Mouse (Mus musculus): ENCODE data around the gene Tmprss5.

Gene Tmprss5

DNA sequence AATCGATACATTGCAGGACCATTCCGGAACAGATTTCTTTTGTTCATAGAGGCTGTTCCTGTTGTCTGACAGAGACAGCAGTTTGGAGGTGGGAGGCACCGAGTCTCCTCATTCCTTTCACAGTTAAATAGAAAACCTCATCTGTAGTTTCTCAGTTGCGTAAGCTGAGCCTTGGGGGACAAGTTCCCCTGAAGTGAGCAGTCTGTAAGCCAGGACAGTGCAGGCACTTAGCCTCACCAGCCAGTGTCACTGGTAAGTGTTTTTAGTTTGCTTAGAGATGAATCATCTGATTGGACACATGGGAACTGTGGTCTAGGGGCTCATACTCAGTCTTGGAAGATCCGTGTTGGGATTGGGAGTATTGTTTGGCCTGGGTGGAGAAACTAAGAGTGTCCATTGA is at the start of gene Tmprss5:
Gene Tmprss5 (plus strand): TSS at position 154 of the 400 bp plus-strand sequence.
- no peak for DNase-seq (ENCODE audit: low spot score in 2 of 2)

DNA sequence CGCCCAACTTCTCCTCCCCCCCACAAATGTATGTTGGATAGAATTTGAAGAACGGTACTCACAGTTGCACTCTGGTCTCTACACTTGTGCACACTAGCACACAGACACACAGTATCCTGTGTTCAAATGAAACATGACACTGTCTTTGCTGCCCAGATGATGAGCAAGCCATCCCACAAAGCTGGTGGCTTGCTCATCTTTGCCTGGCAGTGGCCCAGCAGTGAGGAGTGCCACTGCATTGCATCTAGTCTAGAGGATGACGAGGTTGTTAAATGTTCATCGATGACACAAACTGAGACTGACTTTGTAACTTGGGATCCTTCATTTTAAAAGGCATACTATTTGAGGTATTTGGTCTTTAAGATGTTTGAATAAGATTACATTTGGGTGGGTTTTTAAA is 46.3 kb upstream of the Tmprss5 start:
- DNase-seq (ENCODE audit: low spot score in 2 of 2), result no peak

DNA sequence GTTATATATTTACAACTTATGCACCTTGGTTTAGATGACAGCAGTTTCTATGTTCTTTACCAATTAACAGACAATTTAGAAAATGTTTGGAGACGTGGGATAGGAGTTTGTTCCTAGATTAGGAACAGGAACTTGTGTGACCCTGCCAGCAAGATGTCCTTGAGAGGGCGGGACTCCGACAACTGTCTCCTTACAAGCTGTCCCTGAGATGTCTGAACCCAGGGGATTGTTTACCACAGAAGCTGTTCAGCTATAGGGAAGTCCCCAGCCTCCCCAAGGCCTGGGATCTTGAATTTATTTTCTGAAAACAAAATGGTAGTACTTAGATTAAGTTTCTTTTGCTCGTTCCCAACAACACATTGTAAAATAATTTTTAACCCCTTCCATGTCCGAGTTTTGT is 30.2 kb upstream of the Tmprss5 start:
- no peak for DNase-seq (ENCODE audit: low spot score in 2 of 2)

DNA sequence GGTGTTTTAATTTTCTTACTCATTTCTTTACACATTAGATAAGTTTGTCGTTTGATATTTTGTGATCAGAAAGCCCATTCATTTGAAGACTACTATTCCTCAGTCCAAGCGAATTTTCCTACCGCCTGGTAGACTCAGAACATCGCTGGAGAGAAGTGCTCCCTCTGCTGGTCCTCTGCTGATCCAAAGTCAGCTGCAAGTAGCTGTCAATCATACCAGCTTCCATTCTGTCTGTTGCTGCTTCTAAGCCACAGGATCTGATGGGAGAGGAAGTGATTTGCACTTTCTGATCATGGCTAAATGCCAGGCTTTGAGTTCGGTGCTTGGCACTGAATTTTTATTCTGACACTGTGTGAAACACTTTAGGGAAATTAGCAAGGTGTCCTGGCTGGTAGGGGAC is 29.7 kb upstream of the Tmprss5 start:
- DNase-seq (ENCODE audit: low spot score in 2 of 2), result peak; percentile 31 to 73

DNA sequence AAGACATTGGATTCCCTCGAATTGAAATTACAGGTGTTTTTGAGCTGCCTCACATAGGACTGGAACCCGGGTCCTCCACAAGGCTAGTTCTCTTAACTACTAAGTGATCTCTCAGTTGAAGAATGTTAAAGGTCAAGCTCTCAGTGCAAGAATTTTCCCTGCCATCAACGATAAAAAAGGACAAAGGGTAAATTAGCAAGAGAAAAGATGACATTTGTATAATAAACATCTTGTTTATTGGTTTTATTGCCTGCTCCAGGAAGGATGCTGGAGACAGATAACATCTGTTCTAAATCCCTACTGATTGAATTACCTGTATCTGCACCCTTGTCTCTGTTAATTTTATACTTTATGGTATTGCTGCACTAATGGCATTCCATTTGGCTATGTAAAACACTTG is 27.0 kb upstream of the Tmprss5 start:
- DNase-seq (ENCODE audit: low spot score in 2 of 2), result no peak

DNA sequence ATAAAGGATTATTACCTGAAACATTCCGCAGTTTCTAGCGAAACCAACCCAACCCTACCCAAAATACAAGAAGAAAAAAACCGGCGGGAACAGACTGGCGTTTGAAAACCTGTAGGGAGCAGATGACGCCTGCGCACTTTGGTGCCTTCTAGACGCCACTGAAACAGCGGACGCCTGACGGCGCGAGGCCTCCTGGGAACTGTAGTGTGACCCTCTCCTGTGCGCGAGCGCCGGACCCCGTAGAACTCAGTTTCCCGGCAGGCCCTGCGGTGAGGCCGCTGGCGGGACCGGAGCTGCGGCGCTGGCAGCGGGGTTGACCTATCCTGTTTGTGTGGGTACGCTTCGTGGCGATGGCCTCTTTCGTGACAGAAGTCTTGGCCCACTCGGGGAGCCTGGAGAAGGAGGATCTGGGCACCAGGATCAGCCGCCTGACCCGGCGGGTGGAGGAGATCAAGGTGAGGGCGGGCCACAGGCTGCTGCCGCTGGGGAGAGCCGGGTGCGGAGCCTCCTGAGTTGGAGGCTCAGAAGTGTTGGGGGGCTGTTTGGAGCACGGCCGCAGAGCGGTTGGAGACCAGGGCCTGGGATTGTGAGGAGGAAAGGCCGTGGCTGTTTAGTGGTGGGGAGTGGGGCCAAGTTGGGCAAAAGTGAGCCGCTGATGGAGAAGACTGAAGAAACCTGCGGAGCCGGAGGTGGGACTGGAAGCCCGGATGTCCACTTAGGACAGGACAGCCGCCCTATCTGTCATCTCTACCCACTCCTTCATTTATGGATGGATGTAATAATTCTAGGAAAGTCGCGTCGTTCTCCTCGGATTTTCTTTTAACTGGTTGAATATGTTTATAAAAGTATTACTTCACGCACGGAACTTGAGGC is 25.5 kb upstream of the Tmprss5 start, which contains the start of gene Zw10:
Gene Zw10 (plus strand): TSS at position 281 of the 873 bp plus-strand sequence.
- peak; percentile 90 to 97 for DNase-seq (ENCODE audit: low spot score in 2 of 2)

DNA sequence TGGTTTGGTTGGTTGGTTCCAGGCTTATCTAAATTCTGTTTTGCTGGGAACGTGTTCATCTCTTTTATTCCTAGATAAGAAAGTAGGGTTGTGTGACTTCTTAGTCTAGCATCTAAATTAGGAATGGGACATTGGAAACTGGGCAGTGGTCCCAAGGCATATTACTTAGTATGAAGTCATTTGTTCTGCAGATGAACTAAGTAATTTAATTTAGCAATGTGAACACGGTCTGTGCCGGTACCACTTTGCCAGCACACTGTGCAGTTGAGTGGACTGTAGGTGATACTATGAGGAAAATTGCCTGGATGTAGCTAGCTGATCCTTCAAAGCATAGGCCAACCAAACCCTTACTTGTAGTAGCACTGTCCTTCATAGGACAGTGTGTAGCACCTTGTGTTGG is 4.2 kb upstream of the Tmprss5 start:
- DNase-seq (ENCODE audit: low spot score in 2 of 2), result no peak

DNA sequence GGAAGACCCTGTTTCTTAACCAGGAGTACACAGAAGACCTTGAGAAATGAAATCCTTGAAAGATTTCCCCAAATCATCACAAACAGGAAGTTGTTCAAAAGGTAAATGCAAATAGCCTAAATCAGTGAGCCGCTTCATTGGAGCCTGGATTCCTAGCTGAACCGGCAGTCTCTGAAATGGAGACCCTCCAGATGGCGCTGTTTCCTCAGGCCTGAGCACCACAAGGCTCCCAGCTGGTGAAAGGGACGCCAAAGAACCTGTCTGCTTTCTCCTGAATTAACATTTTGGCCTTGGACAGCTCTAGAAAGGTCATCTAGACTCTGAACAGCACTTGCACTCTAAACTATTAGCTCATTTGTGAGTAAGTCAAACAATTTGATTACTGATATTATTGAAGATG is 501 bp downstream of the Tmprss5 start:
- peak in 1 of 2 experiments; percentile 54 for DNase-seq (ENCODE audit: low spot score in 2 of 2)

DNA sequence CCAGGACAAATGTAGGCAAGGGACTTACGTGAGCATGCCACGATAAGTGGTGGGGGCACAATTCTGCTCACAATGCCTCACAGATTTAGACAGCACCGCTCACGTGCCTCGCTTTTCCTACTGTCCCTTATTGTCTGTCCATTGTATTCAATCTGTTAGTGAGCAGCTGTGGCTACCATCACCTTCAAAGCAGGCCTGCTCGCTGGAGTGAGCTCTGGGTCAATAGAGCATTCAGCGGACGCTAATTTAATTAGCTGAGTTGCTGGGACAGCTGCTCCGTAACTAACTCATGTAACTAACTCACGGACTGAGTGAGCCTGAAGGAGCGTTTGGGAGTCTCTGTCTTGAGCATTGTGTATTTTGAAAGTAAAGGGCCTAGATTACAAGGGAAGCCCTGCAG is 6.3 kb downstream of the Tmprss5 start:
- DNase-seq (ENCODE audit: low spot score in 2 of 2), result no peak

DNA sequence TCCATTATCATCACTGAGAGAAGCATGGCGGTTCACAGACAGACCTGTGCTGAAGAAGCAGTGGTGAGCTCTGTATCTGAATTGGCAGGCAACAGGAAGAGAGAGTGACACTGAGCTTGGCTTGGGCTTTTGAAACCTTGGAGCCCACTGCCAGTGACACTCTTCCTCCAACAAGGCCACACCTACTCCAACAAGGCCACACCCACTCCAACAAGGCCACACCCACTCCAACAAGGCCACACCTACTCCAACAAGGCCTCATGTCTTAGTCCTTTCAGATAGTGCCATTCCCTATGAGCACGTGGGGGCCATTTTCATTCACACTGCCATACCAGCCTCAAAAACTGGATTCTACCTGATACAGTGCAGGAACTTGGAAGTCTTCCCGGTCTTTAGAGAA is 17.8 kb downstream of the Tmprss5 start:
- no peak for DNase-seq (ENCODE audit: low spot score in 2 of 2)

DNA sequence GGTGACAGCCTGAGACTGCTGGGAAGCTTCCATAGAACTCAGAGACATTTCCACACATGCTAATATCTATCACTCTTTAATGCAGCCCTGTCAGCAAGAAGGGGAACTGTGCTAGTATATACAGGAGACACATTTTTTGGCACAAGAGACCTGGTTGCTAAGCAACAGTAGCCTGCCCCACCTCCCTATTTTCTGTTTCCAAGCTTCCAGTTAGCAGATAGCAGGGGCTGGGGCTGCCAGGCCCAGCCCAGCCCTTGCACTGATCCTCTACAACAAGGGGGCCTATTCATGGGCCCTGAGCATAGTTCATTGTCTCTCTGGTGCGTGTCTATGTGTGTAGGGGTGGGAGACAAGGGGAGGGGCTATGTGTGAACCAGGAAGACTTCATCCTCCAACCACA is 21.3 kb downstream of the Tmprss5 start:
- DNase-seq (ENCODE audit: low spot score in 2 of 2), result no peak

DNA sequence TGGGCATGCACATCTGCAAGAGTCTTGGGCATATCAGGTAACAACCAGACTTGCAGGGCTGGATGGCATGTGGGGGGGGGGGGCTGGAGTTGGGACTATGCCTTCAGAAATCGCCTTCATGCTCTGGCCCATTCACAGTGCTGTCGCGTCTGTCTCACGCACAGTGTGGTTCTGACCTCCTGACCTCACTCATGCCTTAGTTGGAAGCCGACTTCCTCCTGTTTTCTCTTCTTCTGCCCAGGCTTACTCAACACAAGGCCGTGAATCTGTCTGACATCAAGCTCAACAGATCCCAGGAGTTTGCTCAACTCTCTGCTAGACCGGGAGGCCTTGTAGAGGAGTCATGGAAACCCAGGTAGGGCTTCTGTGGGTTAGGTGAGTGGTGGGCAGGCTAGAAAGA is 28.0 kb downstream of the Tmprss5 start:
- DNase-seq (ENCODE audit: low spot score in 2 of 2), result no peak

DNA sequence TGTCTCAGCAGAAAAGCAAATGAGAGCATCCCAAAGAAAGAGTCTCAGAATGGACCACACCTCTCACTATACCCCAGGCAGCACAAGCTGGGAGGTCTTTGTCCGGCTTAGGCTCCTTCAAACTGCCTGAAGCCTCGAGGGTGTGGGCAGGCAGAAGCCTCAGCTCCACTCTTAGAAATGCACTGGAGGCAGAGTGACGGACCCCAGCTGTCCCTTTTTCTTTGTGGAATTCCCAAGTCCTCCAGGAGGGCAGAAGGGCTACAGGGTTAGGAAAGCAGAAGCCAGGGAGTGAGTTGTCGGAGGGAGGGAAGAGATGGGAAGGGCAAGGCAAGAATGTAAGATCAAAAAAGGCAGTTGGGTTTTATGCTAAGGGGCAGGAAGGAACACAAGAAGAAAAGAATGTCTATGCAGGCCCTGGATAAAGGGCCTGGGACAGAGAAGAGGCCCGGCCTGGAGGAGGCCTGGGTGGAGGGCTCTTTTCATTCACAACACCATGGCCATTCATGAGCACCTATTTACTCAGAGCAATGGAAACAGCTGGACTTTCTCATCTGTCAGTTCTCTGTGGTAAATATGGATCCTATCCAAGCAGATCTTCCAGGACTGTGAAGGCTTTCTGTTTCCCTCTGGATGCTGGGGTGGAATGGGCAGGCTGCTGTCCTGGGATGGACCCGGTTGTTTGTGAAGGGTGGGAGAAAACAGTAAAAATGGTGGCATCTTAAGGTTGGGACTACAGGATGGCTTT is 29.6 kb downstream of the Tmprss5 start:
- no peak for DNase-seq (ENCODE audit: low spot score in 2 of 2)

DNA sequence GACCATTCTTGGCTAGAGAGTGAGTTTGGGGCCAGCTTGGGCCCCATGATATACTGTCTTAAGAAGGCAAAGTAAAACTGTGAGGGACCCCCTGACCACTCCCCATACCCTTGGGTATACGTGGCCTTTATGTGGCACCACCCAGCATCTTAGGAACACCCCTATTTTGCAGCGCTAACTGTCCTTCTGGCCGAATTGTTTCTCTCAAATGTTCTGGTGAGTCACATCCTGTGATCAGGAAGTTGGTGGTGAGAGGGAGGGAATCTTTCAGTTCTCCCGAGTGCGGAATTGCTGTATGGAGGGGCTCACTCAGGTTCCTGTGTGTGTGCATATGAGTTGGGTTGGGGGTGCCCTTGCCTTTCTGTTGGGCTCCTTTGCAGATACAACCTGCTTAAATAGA is 30.2 kb downstream of the Tmprss5 start:
- no peak for DNase-seq (ENCODE audit: low spot score in 2 of 2)

DNA sequence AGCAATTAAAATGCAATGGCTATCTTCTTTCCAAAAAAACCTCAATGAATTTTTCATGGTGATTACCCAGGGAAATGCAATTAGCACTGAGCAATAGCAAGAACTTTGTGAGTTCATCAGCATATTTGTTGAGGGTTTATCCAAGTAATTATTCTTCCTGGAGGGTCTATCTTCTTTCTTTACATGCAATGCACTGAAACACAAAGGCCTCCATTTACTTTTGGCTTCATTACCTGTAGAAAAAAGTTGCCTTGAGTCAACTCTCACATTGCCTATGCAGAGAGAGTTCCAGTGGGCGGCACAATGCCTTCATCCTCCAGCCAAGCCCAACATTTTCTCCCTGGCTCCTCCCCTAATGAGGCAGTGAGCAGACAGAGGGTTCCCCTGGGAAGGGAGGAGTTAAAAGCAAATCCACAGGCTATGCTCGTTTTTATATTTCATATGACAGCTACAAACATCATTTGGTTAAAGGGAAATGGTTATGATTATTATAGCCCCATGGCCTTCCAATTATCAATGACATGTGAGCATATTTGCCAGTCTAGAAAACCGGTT is 37.3 kb downstream of the Tmprss5 start:
- DNase-seq (ENCODE audit: low spot score in 2 of 2), result no peak

DNA sequence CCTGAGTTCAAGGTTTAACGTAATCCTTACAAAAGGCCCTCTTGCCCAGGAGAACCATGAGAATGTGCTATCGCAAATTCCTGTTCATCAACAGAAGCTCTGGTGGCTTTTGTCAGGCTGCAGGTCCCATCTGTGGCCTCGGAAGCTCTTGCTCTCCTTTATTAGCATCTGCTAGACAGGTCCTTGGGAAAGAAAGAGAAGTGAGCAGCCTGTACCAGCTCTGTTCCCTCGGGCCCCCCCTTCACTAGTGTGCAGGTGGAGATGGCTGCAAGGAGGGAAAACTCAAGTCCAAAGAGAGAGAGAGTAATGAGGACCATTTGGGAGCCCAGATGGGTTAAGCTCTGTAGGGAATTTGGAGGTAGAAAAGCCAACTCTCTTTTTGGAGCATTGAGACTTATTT is 38.7 kb downstream of the Tmprss5 start:
- no peak for DNase-seq (ENCODE audit: low spot score in 2 of 2)

DNA sequence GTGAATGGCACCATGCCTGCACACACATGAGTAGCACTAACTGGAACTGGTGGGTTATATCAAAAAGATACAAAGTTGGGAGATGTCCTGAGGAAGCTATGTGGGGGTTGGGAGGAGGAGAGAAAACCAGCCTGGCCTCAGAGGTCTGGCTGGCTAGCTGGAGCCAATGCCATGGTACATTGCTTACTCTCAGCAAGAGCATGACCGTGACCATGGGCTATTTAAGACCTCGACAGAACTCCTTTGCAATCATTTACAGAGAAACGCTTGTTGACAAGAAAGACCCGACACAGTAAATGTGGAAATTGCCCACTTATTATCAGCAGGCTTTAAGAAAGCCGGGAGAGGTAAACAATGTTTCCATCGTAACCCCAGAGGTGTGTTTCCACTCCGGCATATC is 44.6 kb downstream of the Tmprss5 start:
- no peak for DNase-seq (ENCODE audit: low spot score in 2 of 2)

DNA sequence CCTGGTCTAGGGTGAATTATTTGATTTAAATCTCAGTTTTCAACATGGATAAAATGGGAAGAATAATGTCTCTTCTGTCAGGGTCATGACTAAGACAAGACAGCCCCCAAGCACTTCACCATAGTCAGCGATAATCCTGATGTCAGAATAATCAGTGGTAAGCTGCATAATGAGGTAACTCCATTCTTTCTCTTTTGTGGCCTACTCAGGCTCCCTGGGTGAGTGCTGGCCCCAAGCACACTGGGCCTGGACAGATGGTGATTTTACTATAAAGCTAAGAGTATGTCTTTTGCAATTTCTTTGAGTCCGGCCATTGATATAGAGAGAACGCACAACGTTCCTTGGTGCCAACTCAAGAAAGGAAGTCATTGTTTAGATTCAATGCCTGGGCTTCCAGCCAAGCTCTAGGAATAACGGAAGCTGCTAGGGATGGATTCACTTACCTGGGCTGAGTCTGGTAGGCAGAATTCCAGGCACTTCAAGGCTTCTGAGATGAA is 49.5 kb downstream of the Tmprss5 start:
- no peak for DNase-seq (ENCODE audit: low spot score in 2 of 2)

DNA sequence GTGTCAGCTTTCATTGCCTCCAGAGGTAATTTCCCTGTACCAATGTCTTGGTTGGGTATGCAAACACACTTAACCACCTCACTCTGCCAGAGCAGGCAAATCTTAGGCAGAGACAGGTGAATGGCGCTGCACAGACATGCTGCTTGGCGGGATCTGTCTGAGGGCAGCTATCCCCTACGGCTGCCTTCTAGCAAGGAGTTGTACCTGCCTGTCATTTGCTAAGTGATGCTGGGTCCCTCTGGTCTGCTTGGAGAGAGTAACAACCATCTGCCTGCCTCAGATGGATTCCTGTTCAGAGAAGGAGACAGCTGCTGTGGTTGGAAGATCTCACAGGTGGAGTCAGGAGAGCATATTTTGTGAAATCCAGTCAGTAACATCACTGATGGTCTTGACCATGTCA is 62.8 kb downstream of the Tmprss5 start:
- DNase-seq (ENCODE audit: low spot score in 2 of 2), result no peak

DNA sequence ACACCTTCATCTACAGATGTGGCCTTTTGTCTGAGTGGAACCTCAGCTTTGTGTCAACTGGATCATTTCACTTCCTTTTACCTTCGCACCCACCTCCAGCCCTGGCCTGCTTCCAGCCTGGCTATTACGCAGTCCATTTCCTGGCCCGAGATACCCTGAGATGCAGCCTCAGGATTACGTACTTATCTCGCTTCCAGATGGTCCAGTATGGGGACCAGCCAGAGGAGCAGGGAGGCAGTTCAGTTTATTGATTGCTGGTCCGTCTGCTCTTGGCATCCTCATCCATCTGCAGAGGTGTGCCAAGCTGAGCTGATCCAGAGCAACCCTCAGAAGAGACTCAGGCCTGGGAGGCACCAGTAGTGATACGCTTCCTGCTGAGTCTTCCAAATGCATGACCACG is 64.7 kb downstream of the Tmprss5 start:
- DNase-seq (ENCODE audit: low spot score in 2 of 2), result no peak

DNA sequence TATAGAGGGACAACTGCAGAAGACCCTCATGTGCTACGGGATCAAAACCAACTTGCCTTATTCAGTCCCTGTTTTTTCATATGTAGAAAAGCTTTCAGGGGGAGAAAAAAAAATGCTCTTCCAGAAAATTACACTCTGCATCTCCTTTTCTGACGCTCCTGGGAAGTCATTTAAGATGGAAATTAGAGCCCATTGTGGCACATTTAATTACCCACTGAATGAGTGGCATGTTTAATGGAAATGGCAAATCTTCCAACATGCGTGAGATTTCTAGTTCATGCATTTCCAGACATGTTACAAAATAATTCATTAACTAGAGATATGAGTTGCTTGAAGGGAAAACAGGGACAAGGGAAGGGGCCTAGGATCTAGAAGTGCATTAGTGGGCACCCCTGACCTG is 66.0 kb downstream of the Tmprss5 start:
- DNase-seq (ENCODE audit: low spot score in 2 of 2), result no peak
